Mouse (Mus musculus): Measurements from ENCODE around the gene Mrpl23. TPM values are rescaled to one million over a fixed set of nuclear protein-coding genes. Genes with fewer than 3 reads are reported as not detected.

Gene Mrpl23
- polyA plus RNA-seq, 1 experiment from 2014 or later, result 11.4 TPM

DNA sequence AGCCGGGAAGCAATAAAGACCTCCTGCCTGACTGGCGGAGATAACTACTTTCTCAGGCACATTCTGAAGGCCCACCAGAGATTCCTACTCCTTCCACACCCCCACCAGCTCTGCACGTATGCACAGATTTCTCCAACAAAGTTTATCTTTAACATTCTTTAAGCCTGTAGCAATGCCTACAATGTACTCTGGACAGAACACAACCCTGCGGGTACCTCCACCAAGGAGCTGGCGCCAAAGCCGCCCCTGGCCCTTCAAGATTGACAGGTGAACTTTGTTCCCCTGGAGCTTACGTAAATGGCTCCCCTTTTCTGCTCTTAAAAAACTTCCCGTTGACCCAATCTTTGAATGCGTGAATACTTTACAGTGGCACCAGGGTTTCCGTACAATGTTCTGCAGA, 3.1 kb upstream of the Mrpl23 start:
- H3K36me3 ChIP-seq (ENCODE audit: control insufficient read depth, insufficient read depth), result no peaks in the 10 kb centered on the region
- H3K9me3 ChIP-seq (replicated peaks; ENCODE audit: control insufficient read depth, low read length), result no peaks in the 10 kb centered on the region
- H3K4me2 ChIP-seq (ENCODE audit: low read depth, low read length), result no peak overlapping the region
- no peak for ATAC-seq (ENCODE audit: low read depth)
- H3K27ac ChIP-seq (ENCODE audit: low read length), result no peak overlapping the region
- 38% methylated on average over 10 of the region's 10 CpGs for WGBS (ENCODE audit: insufficient replicate concordance)
- H3K27me3 ChIP-seq (ENCODE audit: control insufficient read depth, insufficient read depth, low read depth, low read length), result no peaks in the 10 kb centered on the region
- no peak overlapping the region for H3K4me3 ChIP-seq (ENCODE audit: low read depth, low read length)
- H3K4me1 ChIP-seq (ENCODE audit: control insufficient read depth, low read depth, low read length), result peaks cover 27% of the 10 kb centered on the region
- no peak overlapping the region for H3K9ac ChIP-seq (ENCODE audit: low read depth, low read length)

DNA sequence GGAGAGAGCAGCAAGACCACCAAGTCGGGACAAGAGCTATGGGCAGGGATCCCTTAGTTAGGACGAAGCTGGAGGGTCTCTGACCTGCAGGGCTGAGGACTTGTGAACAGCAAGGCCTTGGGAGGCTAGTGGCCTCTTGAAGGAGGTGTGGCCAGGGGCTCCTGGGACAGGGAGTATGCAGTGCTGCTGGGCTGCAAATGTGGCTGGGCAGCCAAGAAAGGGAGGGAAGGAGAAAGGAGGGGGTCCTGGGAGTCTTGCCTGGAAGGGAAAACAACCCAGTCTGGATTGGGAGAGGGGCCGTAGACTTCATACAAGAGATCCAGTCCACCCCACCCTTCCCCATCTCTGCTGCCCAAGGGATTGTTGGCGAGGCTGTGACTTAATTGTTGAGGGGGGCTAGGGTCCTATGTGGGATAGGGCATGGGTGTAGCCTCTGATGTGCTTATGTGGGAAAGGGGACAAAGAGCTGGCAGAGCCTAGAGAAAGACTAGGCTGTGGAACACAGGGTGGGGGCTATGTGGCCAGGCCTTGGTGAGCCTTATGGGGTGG, 439 bp upstream of the Mrpl23 start:
- H3K9ac ChIP-seq (ENCODE audit: low read depth, low read length), result no peak overlapping the region
- no peaks in the 10 kb centered on the region for H3K36me3 ChIP-seq (ENCODE audit: control insufficient read depth, insufficient read depth)
- no peak for ATAC-seq (ENCODE audit: low read depth)
- 63% methylated on average over 4 of the region's 4 CpGs for WGBS (ENCODE audit: insufficient replicate concordance)
- no peak overlapping the region for H3K27ac ChIP-seq (ENCODE audit: low read length)
- no peak overlapping the region for H3K4me3 ChIP-seq (ENCODE audit: low read depth, low read length)
- no peaks in the 10 kb centered on the region for H3K27me3 ChIP-seq (ENCODE audit: control insufficient read depth, insufficient read depth, low read depth, low read length)
- no peak overlapping the region for H3K4me2 ChIP-seq (ENCODE audit: low read depth, low read length)
- H3K9me3 ChIP-seq (replicated peaks; ENCODE audit: control insufficient read depth, low read length), result no peaks in the 10 kb centered on the region
- peaks cover 31% of the 10 kb centered on the region for H3K4me1 ChIP-seq (ENCODE audit: control insufficient read depth, low read depth, low read length)

DNA sequence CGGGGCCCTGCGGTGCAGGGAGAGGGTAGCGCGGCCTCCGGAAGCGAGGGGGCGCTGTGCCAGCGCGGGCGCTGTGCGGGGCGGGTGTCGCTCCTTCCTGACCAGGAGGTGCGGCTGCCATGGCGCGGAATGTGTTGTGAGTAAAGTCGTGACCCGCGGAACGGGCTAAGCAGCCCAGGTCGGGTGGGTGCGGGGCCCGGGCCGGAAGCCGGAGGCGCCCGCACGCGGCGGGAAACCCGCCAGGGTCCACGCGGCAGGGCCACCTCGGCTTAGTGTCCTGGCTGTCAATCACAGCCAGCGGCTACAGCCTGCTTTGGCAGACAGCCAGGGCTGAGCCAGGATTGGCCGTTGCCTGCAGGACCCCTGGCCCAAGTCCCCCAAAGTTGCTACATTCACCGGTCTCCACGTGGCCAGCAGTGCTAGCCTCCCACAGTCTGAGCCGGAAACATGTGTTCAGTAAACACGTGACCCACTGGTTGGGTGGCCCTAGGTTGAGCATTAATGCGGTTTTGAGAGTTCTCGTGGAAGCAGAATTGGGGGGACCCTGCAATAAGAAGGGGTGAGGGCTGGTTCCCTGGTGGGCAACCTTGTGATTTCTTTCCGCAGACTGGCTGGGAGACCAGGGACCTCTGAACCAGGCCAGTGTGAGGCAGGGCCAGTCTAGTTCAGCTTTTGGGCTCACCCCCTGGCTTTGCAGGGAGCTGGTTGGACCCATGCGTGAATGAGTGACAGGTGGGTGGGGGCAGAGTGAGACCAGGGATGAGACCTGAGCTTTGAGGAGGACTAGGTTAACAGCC, 771 bp downstream of the Mrpl23 start:
- Histone ChIP-seq H3K9me3 (replicated peaks; ENCODE audit: control insufficient read depth, low read length) (no peaks in the 10 kb centered on the region), H3K4me2 (ENCODE audit: low read depth, low read length) (peak overlapping the region; percentile 80), H3K27me3 (ENCODE audit: control insufficient read depth, insufficient read depth, low read depth, low read length) (no peaks in the 10 kb centered on the region), H3K4me1 (ENCODE audit: control insufficient read depth, low read depth, low read length) (peaks cover 34% of the 10 kb centered on the region), H3K4me3 (ENCODE audit: low read depth, low read length) (peak overlapping the region; percentile 79), H3K9ac (ENCODE audit: low read depth, low read length) (peak overlapping the region; percentile 81), H3K27ac (ENCODE audit: low read length) (peak overlapping the region; percentile 80), H3K36me3 (ENCODE audit: control insufficient read depth, insufficient read depth) (no peaks in the 10 kb centered on the region)
- WGBS (ENCODE audit: insufficient replicate concordance), result under 1% methylated on average over 43 of the region's 44 CpGs
- ATAC-seq (ENCODE audit: low read depth), result peak; percentile 72

DNA sequence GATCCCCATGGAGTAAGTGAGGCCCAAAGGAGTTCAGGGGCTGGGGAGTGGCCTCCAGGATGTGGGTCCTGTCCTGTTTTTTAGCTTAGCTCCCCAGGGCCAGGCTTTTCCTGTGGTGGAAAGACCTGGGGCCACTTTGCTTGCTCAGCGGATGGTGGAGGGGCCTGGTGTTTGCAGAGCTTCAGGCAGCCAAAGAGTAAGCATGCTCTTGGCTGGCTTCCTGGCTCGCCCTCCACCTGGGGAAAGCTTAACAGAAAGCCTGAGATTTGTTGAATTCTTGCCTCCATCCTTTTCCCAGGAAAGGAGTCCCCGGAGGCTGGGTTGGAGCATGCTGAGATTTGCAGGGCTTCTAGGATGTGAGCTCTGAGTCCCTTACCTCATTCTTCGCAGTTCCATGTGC, 2.6 kb downstream of the Mrpl23 start:
- Histone ChIP-seq H3K4me2 (ENCODE audit: low read depth, low read length) (no peak overlapping the region), H3K36me3 (ENCODE audit: control insufficient read depth, insufficient read depth) (no peaks in the 10 kb centered on the region), H3K27ac (ENCODE audit: low read length) (peak overlapping the region; percentile 80), H3K4me3 (ENCODE audit: low read depth, low read length) (no peak overlapping the region), H3K9ac (ENCODE audit: low read depth, low read length) (no peak overlapping the region), H3K4me1 (ENCODE audit: control insufficient read depth, low read depth, low read length) (peaks cover 33% of the 10 kb centered on the region), H3K27me3 (ENCODE audit: control insufficient read depth, insufficient read depth, low read depth, low read length) (no peaks in the 10 kb centered on the region), H3K9me3 (replicated peaks; ENCODE audit: control insufficient read depth, low read length) (no peaks in the 10 kb centered on the region)
- WGBS (ENCODE audit: insufficient replicate concordance), result 65% methylated on average over 4 of the region's 4 CpGs
- no peak for ATAC-seq (ENCODE audit: low read depth)

DNA sequence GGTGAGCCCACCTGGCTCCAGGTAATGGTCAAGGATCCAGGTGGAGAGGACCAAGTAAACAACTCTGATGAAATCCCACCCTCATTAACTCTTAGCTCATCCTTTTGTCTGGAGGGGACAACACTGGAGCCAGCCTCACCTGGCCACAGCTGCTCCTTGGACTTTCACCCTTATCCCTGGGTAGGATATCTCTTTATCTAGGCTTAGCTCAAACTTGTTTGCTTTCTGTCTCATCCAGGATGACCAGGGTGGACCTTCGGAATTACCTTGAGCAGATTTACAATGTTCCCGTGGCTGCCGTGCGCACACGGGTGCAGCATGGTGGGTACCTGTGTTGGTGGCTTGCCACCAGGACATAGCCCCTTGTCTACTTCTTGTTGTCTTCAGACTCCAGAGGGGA, 3.3 kb downstream of the Mrpl23 start:
- Histone ChIP-seq H3K9ac (ENCODE audit: low read depth, low read length) (peak overlapping the region; percentile 36), H3K9me3 (replicated peaks; ENCODE audit: control insufficient read depth, low read length) (no peaks in the 10 kb centered on the region), H3K4me1 (ENCODE audit: control insufficient read depth, low read depth, low read length) (peaks cover 33% of the 10 kb centered on the region), H3K27me3 (ENCODE audit: control insufficient read depth, insufficient read depth, low read depth, low read length) (no peaks in the 10 kb centered on the region), H3K36me3 (ENCODE audit: control insufficient read depth, insufficient read depth) (no peaks in the 10 kb centered on the region), H3K4me3 (ENCODE audit: low read depth, low read length) (no peak overlapping the region), H3K4me2 (ENCODE audit: low read depth, low read length) (no peak overlapping the region), H3K27ac (ENCODE audit: low read length) (peak overlapping the region; percentile 80)
- 82% methylated on average over 5 of the region's 5 CpGs for WGBS (ENCODE audit: insufficient replicate concordance)
- ATAC-seq (ENCODE audit: low read depth), result peak; percentile 37

DNA sequence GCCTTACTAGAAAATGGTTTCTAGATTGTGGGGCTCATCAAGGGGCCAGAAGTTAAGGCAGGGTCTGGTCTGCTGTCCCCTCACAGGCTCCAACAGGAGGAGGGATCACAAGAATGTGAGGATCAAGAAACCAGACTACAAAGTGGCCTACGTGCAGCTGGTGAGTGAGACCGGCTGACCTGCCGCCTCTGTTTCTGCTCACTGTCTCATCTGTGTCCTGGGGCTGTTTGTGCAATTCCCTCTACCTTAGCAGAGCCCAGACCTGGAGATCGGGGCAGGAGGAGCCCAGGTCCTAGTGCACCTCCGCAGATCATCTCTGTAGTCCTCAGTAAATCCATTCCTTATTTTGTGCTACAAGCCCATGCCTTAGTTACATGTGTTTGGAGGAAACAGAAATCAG, 4.7 kb downstream of the Mrpl23 start:
- H3K36me3 ChIP-seq (ENCODE audit: control insufficient read depth, insufficient read depth), result no peaks in the 10 kb centered on the region
- H3K4me2 ChIP-seq (ENCODE audit: low read depth, low read length), result no peak overlapping the region
- no peak overlapping the region for H3K4me3 ChIP-seq (ENCODE audit: low read depth, low read length)
- H3K4me1 ChIP-seq (ENCODE audit: control insufficient read depth, low read depth, low read length), result peaks cover 33% of the 10 kb centered on the region
- no peak for ATAC-seq (ENCODE audit: low read depth)
- H3K27me3 ChIP-seq (ENCODE audit: control insufficient read depth, insufficient read depth, low read depth, low read length), result no peaks in the 10 kb centered on the region
- H3K9ac ChIP-seq (ENCODE audit: low read depth, low read length), result no peak overlapping the region
- WGBS (ENCODE audit: insufficient replicate concordance), result 72% methylated on average over 5 of the region's 5 CpGs
- peak overlapping the region; percentile 37 for H3K27ac ChIP-seq (ENCODE audit: low read length)
- H3K9me3 ChIP-seq (replicated peaks; ENCODE audit: control insufficient read depth, low read length), result no peaks in the 10 kb centered on the region

DNA sequence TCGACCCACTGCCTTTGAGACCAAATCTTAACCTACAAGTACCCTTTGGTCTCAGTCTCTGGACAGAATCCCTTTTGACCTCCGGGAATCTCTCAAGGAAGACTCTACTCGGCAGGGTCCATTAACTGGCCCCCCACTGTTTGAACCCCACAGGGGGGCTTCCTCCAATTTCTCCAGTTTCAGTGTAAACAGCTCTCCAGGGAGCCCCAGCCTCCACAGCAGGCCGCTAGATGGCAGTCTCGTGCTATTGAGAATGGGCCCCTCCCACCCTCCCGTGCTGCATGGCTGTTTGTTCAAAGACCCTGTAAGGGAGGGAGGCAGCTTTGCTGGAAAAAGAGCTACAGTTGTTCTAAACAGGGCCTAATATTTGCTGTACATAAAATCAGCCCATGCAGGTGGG, 5.4 kb downstream of the Mrpl23 start:
- peak overlapping the region; percentile 37 for H3K27ac ChIP-seq (ENCODE audit: low read length)
- no peaks in the 10 kb centered on the region for H3K27me3 ChIP-seq (ENCODE audit: control insufficient read depth, insufficient read depth, low read depth, low read length)
- H3K36me3 ChIP-seq (ENCODE audit: control insufficient read depth, insufficient read depth), result no peaks in the 10 kb centered on the region
- H3K9ac ChIP-seq (ENCODE audit: low read depth, low read length), result peak overlapping the region; percentile 10; the same call in 1 of the 2 replicates
- no peaks in the 10 kb centered on the region for H3K9me3 ChIP-seq (replicated peaks; ENCODE audit: control insufficient read depth, low read length)
- H3K4me3 ChIP-seq (ENCODE audit: low read depth, low read length), result no peak overlapping the region
- ATAC-seq (ENCODE audit: low read depth), result no peak
- H3K4me1 ChIP-seq (ENCODE audit: control insufficient read depth, low read depth, low read length), result peaks cover 31% of the 10 kb centered on the region
- WGBS (ENCODE audit: insufficient replicate concordance), result 14% methylated on average over 6 of the region's 6 CpGs
- no peak overlapping the region for H3K4me2 ChIP-seq (ENCODE audit: low read depth, low read length)

DNA sequence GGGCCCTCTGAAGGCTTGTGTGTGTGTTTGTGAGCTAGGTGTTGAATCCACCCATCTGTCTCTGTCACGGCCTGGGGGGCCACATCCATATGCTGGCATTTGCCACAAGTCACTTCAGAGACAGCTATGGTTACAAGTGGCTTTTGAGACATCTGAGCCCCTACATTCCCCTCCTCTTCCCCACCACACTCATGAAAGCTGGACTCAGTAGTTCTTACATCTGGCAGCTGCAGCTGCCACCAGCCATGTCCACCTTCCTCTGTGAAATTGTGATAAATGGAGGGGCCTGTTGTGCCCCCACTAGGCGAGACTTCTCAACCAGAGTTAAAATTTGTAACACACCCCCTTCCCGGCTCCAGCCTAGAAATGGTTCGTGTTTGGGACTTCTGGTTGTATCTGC, 5.8 kb downstream of the Mrpl23 start:
- no peak overlapping the region for H3K4me2 ChIP-seq (ENCODE audit: low read depth, low read length)
- H3K9me3 ChIP-seq (replicated peaks; ENCODE audit: control insufficient read depth, low read length), result no peaks in the 10 kb centered on the region
- 40% methylated on average over 4 of the region's 4 CpGs for WGBS (ENCODE audit: insufficient replicate concordance)
- peak overlapping the region; percentile 10; the same call in 1 of the 2 replicates for H3K9ac ChIP-seq (ENCODE audit: low read depth, low read length)
- peak overlapping the region; percentile 18 for H3K27ac ChIP-seq (ENCODE audit: low read length)
- ATAC-seq (ENCODE audit: low read depth), result no peak
- H3K27me3 ChIP-seq (ENCODE audit: control insufficient read depth, insufficient read depth, low read depth, low read length), result no peaks in the 10 kb centered on the region
- no peak overlapping the region for H3K4me3 ChIP-seq (ENCODE audit: low read depth, low read length)
- no peaks in the 10 kb centered on the region for H3K36me3 ChIP-seq (ENCODE audit: control insufficient read depth, insufficient read depth)
- H3K4me1 ChIP-seq (ENCODE audit: control insufficient read depth, low read depth, low read length), result peaks cover 32% of the 10 kb centered on the region

DNA sequence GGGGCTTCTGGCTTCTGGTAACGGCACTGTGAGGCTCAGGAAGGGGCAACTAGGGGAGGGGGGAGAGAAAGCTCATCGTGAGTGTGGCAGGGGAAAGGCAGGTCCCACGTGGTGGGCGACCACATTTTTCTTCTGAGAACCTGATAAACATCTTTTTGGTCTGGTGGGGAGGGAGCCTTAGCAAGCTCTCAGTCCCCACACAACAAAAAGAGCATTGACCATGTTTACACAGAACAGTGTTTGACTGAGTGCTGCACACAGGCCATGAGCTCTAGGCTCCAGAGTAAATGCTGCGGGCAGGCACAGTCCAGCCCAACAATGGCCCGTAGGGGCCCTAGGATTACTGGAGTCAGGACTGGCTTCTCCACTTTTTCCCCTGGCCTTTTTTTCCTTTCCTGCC, 6.3 kb downstream of the Mrpl23 start:
- peaks cover 28% of the 10 kb centered on the region for H3K4me1 ChIP-seq (ENCODE audit: control insufficient read depth, low read depth, low read length)
- H3K27me3 ChIP-seq (ENCODE audit: control insufficient read depth, insufficient read depth, low read depth, low read length), result no peaks in the 10 kb centered on the region
- H3K4me2 ChIP-seq (ENCODE audit: low read depth, low read length), result no peak overlapping the region
- H3K9ac ChIP-seq (ENCODE audit: low read depth, low read length), result no peak overlapping the region
- H3K36me3 ChIP-seq (ENCODE audit: control insufficient read depth, insufficient read depth), result no peaks in the 10 kb centered on the region
- no peak for ATAC-seq (ENCODE audit: low read depth)
- H3K27ac ChIP-seq (ENCODE audit: low read length), result peak overlapping the region; percentile 18
- H3K9me3 ChIP-seq (replicated peaks; ENCODE audit: control insufficient read depth, low read length), result no peaks in the 10 kb centered on the region
- no peak overlapping the region for H3K4me3 ChIP-seq (ENCODE audit: low read depth, low read length)
- WGBS (ENCODE audit: insufficient replicate concordance), result 26% methylated on average over 6 of the region's 6 CpGs
